Mouse (Mus musculus) forebrain, embryonic 13.5 days (tissue): ENCODE measurements around the gene Pnkd. TPM values are rescaled to one million over a fixed set of nuclear protein-coding genes. Genes with fewer than 3 reads are reported as not detected.
A peak's percentile ranks its signal among the peaks of the same experiment; 100 is the strongest.

Experiments
- ATAC-seq: fragments of 200-750 bp; cut with Nextera tagmentation; 2 replicates; pipeline ENCODE4 v1.8.0; 2017
- H3K27ac ChIP-seq: fragments of 300-500 bp; sonication (generic); 2 replicates; pipeline ENCODE4 v1.5.1; 2015; ENCODE audit warnings: inconsistent platforms, mild to moderate bottlenecking, moderate library complexity
- H3K27me3 ChIP-seq: fragments of 300-500 bp; sonication (generic); 2 replicates; pipeline ENCODE4 v1.6.1; 2015; ENCODE audit warnings: mild to moderate bottlenecking, inconsistent platforms
- H3K36me3 ChIP-seq: fragments of 300-500 bp; sonication (generic); 2 replicates; pipeline ENCODE4 v1.6.1; 2015; ENCODE audit warnings: mild to moderate bottlenecking, inconsistent platforms; ENCODE audit not compliant: poor library complexity, severe bottlenecking
- H3K4me1 ChIP-seq: fragments of 300-500 bp; sonication (generic); 2 replicates; pipeline ENCODE4 v1.6.1; 2015; ENCODE audit warnings: inconsistent platforms
- H3K4me2 ChIP-seq: fragments of 300-500 bp; sonication (generic); 2 replicates; pipeline ENCODE4 v1.6.1; 2015; ENCODE audit warnings: inconsistent platforms, mild to moderate bottlenecking, moderate library complexity
- H3K4me3 ChIP-seq: fragments of 300-500 bp; sonication (generic); 2 replicates; pipeline ENCODE4 v1.5.1; 2015; ENCODE audit warnings: mild to moderate bottlenecking, inconsistent platforms
- H3K9ac ChIP-seq: fragments of 300-500 bp; sonication (generic); 2 replicates; pipeline ENCODE4 v1.6.1; 2015; ENCODE audit warnings: mild to moderate bottlenecking, inconsistent platforms
- H3K9me3 ChIP-seq: fragments of 300-500 bp; sonication (generic); replicated peaks from 2 replicates; pipeline ENCODE4 v1.6.1; 2016; ENCODE audit warnings: inconsistent platforms
- WGBS: fragments of 180-500 bp; shearing (Covaris S2); methylation state at CpG from one replicate; pipeline ENCODE4 v1.1.7; 2015; 5-methylcytosine and 5-hydroxymethylcytosine counted together
- polyA plus RNA-seq: library from polyadenylated mRNA; unstranded; fragments of >200 nt; fragmentation: Nextera tagmentation; extraction: Ambion mirVana; gene quantifications from 2 replicates; pipeline ENCODE4 v1.2.1, GENCODE M21; 2015

The Pnkd gene
- polyA plus RNA-seq, 1 experiment from 2014 or later, result 94.5 TPM

DNA sequence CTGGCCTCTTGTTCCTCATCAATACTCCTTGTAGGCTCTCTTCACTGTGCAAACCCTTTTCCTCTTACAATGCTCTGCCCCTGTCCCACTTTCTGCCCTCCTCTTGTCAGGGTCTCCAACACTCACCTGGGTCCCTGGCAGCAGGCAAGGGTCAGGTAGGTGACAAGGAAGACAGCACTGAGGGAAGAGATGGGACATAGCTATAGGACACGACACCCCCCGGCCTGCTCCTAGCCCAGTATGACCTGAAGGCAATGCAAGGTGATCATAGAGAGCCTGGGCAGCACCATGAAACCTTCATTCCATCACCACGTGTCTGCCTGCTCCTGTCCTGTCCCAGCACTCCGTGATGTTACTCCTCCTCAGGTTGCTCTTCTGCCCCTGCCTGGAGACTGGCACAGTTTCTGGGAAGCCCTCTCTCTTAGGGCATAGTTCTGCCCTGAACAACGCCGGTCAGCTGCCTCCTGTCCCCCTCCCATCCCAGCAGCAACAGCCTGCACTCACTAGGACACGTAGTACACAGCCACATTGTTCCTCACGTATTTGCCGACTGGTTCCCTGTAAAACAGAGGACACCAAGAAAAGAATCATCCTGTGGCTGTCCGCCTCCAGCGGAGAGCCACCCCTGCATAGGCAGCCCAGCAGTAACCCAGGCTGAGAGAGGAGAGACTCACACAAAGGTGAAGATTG, 7.7 kb downstream of the Pnkd start:
- WGBS, result 89% methylated on average over 11 of the region's 11 CpGs
- Histone ChIP-seq H3K4me3 (no peak overlapping the region), H3K4me1 (peaks cover 27% of the 10 kb centered on the region), H3K27ac (no peak overlapping the region), H3K9me3 (no peaks in the 10 kb centered on the region), H3K27me3 (no peaks in the 10 kb centered on the region), H3K36me3 (peaks cover 42% of the 10 kb centered on the region), H3K4me2 (no peak overlapping the region), H3K9ac (no peak overlapping the region)
- no peak for ATAC-seq

DNA sequence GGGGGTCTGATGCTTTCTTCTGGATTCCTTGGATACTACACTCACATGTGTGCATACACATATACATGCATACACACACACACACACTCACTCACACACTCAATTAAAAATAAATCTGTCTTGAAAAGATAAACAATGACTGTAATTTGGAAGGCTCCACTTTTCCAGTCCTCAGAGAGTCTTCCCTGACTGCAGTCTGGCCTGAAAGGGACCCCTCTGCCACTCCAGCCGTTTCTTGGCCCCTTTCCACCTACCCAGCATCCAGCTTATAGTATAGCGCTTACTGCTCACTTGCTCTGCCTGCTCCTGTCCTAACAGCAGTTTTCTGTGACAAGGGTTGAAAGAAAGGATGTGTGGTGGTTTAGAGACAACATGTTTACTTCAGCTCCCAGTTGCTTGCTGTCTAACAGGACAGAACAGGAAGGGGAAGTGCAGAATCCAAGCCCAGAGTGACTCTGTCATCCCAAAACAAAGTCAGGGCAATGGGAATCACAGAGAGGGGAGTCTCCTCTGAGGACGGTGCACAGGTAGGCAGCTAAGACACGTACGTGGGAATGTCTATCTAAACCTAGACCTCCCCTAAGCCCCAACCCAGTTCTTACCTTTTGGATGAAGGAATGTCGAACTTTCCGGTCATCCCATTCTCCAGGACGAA, 8.7 kb downstream of the Pnkd start:
- H3K4me3 ChIP-seq, result no peak overlapping the region
- no peak overlapping the region for H3K27ac ChIP-seq
- H3K36me3 ChIP-seq, result peaks cover 39% of the 10 kb centered on the region
- no peaks in the 10 kb centered on the region for H3K9me3 ChIP-seq
- H3K4me1 ChIP-seq, result peaks cover 27% of the 10 kb centered on the region
- ATAC-seq, result no peak
- H3K27me3 ChIP-seq, result no peaks in the 10 kb centered on the region
- WGBS, result 85% methylated on average over 8 of the region's 8 CpGs
- H3K4me2 ChIP-seq, result no peak overlapping the region
- H3K9ac ChIP-seq, result no peak overlapping the region; the same call in 1 of the 2 replicates

DNA sequence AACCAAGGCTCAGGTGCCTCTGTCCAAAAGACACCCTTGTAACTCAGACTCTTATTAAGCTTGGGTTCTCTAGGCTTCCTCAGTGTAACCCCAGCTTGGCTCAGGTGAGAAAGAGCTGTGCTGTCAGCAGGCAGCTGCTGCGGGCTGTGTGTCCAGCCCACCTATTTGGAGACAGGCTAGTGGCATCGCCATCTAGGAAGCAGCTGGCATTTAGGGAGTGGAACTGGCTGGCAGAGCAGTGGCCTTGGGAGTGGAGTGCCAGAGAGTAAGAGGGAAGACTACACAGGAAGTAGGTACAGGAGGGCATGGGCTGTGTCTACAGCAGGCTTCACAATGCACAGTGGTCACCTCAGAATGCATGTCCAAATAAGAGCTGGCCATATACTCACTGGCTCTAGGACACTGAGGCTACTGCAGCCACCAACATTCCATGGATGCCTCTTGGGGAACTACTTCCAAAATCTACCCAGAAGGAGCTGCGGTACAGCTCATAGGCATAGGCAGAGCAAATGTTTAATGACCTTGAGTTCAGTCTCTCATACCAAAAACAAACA, 9.4 kb downstream of the Pnkd start:
- H3K4me1 ChIP-seq, result peaks cover 27% of the 10 kb centered on the region
- no peak overlapping the region for H3K4me2 ChIP-seq
- H3K9ac ChIP-seq, result no peak overlapping the region
- H3K27me3 ChIP-seq, result no peaks in the 10 kb centered on the region
- no peak overlapping the region for H3K27ac ChIP-seq
- 99% methylated on average over 3 of the region's 3 CpGs for WGBS
- H3K4me3 ChIP-seq, result no peak overlapping the region
- no peak for ATAC-seq
- H3K9me3 ChIP-seq, result no peaks in the 10 kb centered on the region
- H3K36me3 ChIP-seq, result peaks cover 32% of the 10 kb centered on the region

DNA sequence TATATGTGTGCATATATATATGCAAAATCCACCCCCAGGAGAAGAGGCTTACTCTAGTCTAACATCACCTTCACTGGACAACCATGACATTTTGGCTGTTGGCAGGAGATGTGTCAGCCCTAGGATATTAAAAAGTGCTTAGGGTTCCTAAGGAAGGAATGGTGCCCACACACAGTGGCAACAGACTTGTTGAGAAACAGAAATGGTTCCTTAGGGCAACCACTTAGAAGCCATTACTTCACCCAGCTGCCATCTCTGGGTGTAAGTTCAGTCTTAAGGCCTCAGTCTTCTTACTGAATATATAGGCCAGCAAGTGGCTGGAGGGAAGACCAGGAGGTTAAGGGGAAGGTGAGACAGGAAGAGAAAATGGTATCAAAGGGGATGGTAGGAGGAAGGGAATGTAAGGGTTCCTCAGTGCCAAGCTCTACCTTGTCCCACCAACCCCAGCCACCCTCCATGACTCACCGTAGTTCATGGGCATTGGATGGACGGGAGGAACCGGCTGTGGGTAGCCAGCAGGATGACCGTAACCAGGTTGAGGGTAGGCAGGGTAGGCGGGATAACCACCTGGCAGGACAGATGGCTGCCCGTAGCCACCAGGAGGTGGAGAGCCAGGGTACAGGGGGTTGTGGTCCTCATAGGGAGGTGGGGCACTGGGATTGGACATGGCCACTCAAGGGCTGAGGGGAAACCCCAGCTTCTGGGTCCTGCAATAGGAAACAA, 10.2 kb downstream of the Pnkd start:
- no peak overlapping the region for H3K4me2 ChIP-seq
- no peaks in the 10 kb centered on the region for H3K27me3 ChIP-seq
- WGBS, result 95% methylated on average over 6 of the region's 6 CpGs
- peaks cover 26% of the 10 kb centered on the region for H3K36me3 ChIP-seq
- H3K9ac ChIP-seq, result no peak overlapping the region
- no peaks in the 10 kb centered on the region for H3K9me3 ChIP-seq
- no peak for ATAC-seq
- peak overlapping the region; percentile 66 for H3K27ac ChIP-seq
- H3K4me1 ChIP-seq, result peaks cover 23% of the 10 kb centered on the region
- no peak overlapping the region for H3K4me3 ChIP-seq

DNA sequence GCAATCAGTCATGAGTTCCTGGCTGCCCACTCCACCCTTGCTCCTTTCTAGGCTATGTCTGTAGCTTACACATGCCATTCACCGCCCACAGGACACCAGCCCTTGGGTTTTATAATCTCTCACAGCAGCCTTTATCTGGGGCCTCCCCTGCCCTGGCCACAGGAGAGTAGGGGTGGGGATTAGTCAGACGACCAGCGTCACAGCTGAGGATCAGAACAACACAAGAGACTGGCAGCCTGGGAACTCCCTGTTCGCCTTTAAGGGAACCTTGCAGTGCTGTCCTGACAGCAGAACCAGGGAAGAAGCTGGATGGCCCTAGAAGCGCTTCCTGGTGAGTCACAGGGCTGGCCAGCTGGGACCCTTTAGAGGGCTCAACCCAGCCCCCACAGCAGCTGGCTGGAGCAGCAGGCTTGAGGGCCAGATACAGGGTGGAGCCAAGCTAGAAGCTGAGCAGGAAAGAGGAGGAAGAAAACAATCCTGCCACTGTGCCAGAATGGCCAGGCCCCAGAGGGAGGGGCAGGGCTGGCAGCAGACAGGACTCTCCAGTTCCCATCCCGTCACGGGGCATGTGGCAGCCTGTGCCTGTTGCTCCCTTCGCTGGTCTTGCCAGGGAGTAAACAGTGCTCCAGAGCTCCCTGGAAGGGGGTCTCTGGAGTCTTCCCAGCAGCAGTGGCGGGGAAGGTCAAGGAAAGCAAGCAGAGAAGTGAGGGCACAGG, 10.9 kb downstream of the Pnkd start:
- H3K4me3 ChIP-seq, result no peak overlapping the region
- H3K4me1 ChIP-seq, result peaks cover 19% of the 10 kb centered on the region
- H3K9ac ChIP-seq, result peak overlapping the region; percentile 50
- peak overlapping the region; percentile 66 for H3K27ac ChIP-seq
- H3K36me3 ChIP-seq, result peaks cover 18% of the 10 kb centered on the region
- 21% methylated on average over 9 of the region's 9 CpGs for WGBS
- peak; percentile 89 for ATAC-seq
- no peaks in the 10 kb centered on the region for H3K27me3 ChIP-seq
- peak overlapping the region; percentile 19 for H3K4me2 ChIP-seq
- no peaks in the 10 kb centered on the region for H3K9me3 ChIP-seq

DNA sequence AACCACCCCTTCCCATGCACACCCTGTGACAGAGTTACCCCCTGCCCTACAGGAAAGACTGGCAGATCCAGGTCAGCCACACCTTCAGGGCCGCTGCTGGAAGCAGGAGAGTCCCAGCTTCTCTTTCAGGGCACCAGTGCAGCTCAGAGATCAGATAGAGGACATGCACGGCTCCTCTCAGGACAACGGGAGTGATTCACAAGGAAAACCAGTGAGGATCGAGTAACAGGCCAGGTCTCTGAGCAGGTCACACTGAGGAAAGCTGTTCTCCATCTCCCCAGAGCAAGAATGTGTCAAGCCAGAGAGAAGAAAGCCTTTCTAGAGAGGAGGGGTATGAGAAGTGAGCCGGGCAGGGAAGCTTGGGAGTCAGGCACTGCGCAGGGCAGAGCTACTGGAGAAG, 11.7 kb downstream of the Pnkd start:
- Histone ChIP-seq H3K9me3 (no peaks in the 10 kb centered on the region), H3K4me3 (no peak overlapping the region), H3K27me3 (no peaks in the 10 kb centered on the region), H3K36me3 (peaks cover 15% of the 10 kb centered on the region; the same call in 1 of the 2 replicates), H3K27ac (peak overlapping the region; percentile 66), H3K4me1 (peaks cover 19% of the 10 kb centered on the region), H3K9ac (peak overlapping the region; percentile 50), H3K4me2 (no peak overlapping the region)
- no peak for ATAC-seq
- WGBS, result 82% methylated on average over 6 of the region's 6 CpGs

DNA sequence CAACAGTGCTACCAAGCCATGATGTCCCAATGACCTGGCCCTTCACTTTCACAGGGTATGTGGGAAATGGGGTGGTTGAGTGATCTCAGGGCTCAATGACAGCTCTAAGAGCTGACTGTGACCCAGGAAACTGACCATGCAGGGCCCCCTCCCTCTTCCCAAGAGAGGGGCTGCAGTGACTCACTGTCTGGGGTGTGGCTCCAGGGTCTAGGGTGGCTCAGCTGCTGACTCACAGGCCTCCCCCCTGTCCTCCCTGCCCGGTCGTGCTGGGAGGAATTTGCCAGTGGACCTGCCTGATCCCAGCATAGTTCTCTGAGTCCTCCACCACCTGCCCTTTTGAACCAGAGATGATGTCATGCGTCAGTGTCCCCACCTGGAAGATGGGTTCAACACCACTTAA, 12.5 kb downstream of the Pnkd start:
- Histone ChIP-seq H3K36me3 (peaks cover 13% of the 10 kb centered on the region; the same call in 1 of the 2 replicates), H3K4me1 (peaks cover 19% of the 10 kb centered on the region), H3K27me3 (no peaks in the 10 kb centered on the region), H3K4me3 (no peak overlapping the region), H3K27ac (no peak overlapping the region; the same call in 1 of the 2 replicates), H3K9me3 (no peaks in the 10 kb centered on the region), H3K4me2 (no peak overlapping the region), H3K9ac (no peak overlapping the region)
- ATAC-seq, result no peak
- 80% methylated on average over 3 of the region's 3 CpGs for WGBS

DNA sequence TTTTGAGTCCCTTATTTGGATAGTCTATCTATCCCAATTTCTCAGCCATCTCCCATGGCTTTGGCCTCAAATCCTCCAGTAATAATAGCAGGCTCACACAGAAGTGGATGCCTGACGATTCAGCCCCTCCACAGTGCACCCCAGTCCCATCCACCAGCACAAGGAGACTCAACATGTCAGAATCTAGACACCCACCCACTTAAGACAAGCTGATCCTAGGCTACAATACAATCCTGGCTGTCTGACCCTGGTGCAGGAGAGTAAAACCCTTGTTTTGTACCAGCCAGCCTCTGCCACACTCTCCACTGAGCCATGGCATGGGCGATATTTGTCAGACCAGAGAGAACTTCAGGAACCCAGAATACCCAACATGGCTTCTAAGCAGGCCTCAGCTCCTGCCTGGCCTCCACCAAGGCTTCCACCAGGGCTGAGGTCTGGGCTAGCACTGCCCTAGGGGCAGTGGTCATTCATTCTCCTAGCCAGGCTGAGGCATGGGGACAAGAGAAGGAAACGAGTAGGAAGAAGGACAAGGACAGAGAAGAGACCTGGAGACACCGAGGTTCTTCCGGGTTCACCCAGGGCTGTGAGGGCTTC, 13.5 kb downstream of the Pnkd start:
- H3K4me2 ChIP-seq, result no peak overlapping the region
- H3K36me3 ChIP-seq, result 0 out of 2 replicates have a peak, but pooled peaks cover 7% of the 10 kb centered on the region

DNA sequence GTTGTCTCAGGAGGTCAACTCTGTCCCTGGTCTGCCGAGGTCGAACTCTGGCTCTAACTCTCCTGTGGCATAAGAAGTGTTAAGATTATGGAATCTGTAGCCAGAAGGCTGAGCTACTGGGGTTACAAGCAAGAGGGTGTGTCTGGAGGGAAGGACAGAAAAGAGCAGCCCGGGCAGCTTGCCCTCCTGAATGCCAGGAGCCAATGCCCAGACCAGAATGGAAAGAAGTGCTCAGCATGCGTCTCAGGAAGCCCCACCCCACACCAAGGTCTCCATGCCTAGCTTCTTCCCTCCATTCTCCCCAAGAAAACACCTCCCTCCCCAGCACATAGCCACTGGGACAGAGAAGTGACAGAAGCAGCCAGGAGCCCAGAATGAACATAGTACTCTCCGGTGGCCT, 14.3 kb downstream of the Pnkd start:
- Histone ChIP-seq H3K27me3 (peaks cover 12% of the 10 kb centered on the region), H3K36me3 (0 out of 2 replicates have a peak, but pooled peaks cover 7% of the 10 kb centered on the region), H3K27ac (no peak overlapping the region), H3K4me1 (peaks cover 27% of the 10 kb centered on the region), H3K4me3 (no peak overlapping the region), H3K9me3 (no peaks in the 10 kb centered on the region), H3K9ac (no peak overlapping the region), H3K4me2 (no peak overlapping the region)
- no peak for ATAC-seq
- 75% methylated on average over 5 of the region's 5 CpGs for WGBS

More for the DNA sequence above, 13.5 kb downstream of the Pnkd start:
- H3K4me1 ChIP-seq, result peaks cover 19% of the 10 kb centered on the region
- no peaks in the 10 kb centered on the region for H3K9me3 ChIP-seq
- peaks cover 5% of the 10 kb centered on the region; the same call in 1 of the 2 replicates for H3K27me3 ChIP-seq
- ATAC-seq, result no peak
- no peak overlapping the region for H3K27ac ChIP-seq
- H3K4me3 ChIP-seq, result no peak overlapping the region
- 88% methylated on average over 5 of the region's 5 CpGs for WGBS
- no peak overlapping the region for H3K9ac ChIP-seq

DNA sequence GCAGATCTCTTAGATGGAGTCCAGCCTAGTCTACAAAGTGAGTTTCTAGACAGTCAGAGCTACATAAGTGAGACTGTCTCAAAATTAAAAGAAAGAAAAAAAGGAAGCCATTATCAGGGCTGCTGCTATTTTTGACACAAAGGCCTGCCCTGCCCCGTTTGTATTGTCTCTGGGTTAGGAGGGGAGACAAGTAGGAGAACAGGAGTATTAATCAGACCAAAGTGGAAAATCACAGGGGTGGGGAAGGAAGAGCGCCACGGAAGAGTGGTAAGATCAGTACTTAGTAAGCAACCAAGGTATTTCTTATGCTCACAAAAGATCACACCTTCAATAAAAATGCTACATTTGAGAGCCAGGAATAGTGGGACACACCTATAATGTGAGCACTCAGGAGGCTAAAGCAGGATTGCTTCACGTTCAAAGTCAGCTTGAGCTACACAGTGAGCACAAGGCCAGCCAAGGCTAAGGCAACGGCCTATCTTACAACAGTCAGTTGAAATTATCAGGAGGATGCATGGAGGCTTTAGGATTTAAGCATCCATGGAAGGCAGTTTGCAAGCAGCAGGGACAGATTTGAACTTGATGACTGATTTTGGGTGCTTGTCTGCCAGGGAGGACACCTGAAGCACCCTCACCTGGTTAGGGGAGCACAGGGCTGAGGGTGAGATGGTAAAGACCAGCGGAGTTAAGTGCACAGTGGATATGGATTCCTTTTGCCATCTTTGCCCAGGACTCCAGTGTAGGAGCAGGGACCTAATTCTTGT, 15.8 kb downstream of the Pnkd start:
- Histone ChIP-seq H3K27me3 (peaks cover 21% of the 10 kb centered on the region), H3K4me2 (no peak overlapping the region), H3K4me3 (no peak overlapping the region), H3K4me1 (peaks cover 25% of the 10 kb centered on the region), H3K9me3 (no peaks in the 10 kb centered on the region), H3K36me3 (0 out of 2 replicates have a peak, but pooled peaks cover 7% of the 10 kb centered on the region), H3K27ac (no peak overlapping the region), H3K9ac (no peak overlapping the region)
- no peak for ATAC-seq
- WGBS, result 83% methylated on average over 6 of the region's 6 CpGs

DNA sequence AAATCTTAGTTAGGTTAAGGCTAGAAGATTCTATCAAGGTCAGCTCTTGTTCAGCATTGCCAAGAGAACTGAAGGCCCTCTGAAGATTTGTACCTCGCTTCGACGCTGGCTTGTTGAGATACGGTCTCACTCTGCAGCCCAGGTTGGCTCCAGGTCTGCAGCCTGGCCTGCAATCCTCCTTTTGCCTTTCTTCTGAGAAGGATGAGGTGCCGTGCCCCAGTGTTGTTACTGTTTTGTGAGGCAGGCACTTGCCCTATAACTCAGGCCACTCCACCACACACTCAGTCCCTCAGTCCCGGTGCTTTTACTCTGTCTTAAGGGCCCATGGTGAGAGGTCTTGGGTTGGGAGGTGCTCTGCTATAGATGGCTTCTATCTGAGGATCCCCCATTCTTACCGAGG, 17.5 kb downstream of the Pnkd start:
- no peak overlapping the region for H3K4me3 ChIP-seq
- no peak overlapping the region for H3K27ac ChIP-seq
- ATAC-seq, result no peak
- H3K36me3 ChIP-seq, result no peaks in the 10 kb centered on the region
- peaks cover 12% of the 10 kb centered on the region for H3K4me1 ChIP-seq
- H3K4me2 ChIP-seq, result no peak overlapping the region
- H3K9me3 ChIP-seq, result no peaks in the 10 kb centered on the region
- peaks cover 21% of the 10 kb centered on the region for H3K27me3 ChIP-seq
- no peak overlapping the region for H3K9ac ChIP-seq
- WGBS, result 89% methylated on average over 7 of the region's 7 CpGs
